Mouse (Mus musculus): ENCODE measurements around the gene Bcl3. TPM values are rescaled to one million over a fixed set of nuclear protein-coding genes. Genes with fewer than 3 reads are reported as not detected.

The Bcl3 gene
- 4.3 and 4.6 TPM in 2 replicates for polyA plus RNA-seq (2014; fragmentation: Nextera tagmentation; extraction: Ambion mirVana)

- Histone ChIP-seq H3K4me3 (ENCODE audit: low read depth, low read length) (peak within 1 kb of the TSS; percentile 44), H3K4me1 (ENCODE audit: control insufficient read depth, insufficient read depth, low read length) (peaks cover 31% of the 10 kb centered on the region), H3K36me3 (ENCODE audit: control insufficient read depth, insufficient read depth, low read length) (no peaks in the 10 kb centered on the region), H3K27me3 (replicated peaks; ENCODE audit: control insufficient read depth, insufficient read depth, low read length) (peaks cover 13% of the 10 kb centered on the region), H3K4me2 (ENCODE audit: low read depth, low read length) (peak within 1 kb of the TSS; percentile 79), H3K9me3 (ENCODE audit: control insufficient read depth, low read length) (peaks cover 5% of the 10 kb centered on the region; the same call in 1 of the 2 replicates), H3K9ac (ENCODE audit: low read depth, low read length) (peak within 1 kb of the TSS; percentile 71), H3K27ac (replicated peaks; ENCODE audit: low read depth, low read length) (peak within 1 kb of the TSS; percentile 84)
- WGBS: 12% methylated on average over 6 of the region's 42 CpGs
- ATAC-seq (ENCODE audit: low read depth) (no peak), DNase-seq (ENCODE audit: low spot score) (peak; percentile 53)
Observed at GRCm38 (mm10) chr7:19822604-19823058, at the start of gene Bcl3. Gene Bcl3 (minus strand): TSS chr7:19822770.

GRCm38 (mm10) chr7:19871943-19872601, 49.5 kb upstream of the Bcl3 start:
- no peak overlapping the region for H3K9ac ChIP-seq (ENCODE audit: low read depth, low read length)
- no peak overlapping the region for H3K4me2 ChIP-seq (ENCODE audit: low read depth, low read length)
- 38% methylated on average over 5 of the region's 5 CpGs for WGBS
- H3K27ac ChIP-seq (replicated peaks; ENCODE audit: low read depth, low read length): no peak overlapping the region
- H3K36me3 ChIP-seq (ENCODE audit: control insufficient read depth, insufficient read depth, low read length): no peaks in the 10 kb centered on the region
- H3K9me3 ChIP-seq (ENCODE audit: control insufficient read depth, low read length): no peaks in the 10 kb centered on the region
- no peaks in the 10 kb centered on the region for H3K4me1 ChIP-seq (ENCODE audit: control insufficient read depth, insufficient read depth, low read length)
- no peaks in the 10 kb centered on the region for H3K27me3 ChIP-seq (replicated peaks; ENCODE audit: control insufficient read depth, insufficient read depth, low read length)
- peak; percentile 23 for DNase-seq (ENCODE audit: low spot score)
- ATAC-seq (ENCODE audit: low read depth): no peak
- no peak overlapping the region for H3K4me3 ChIP-seq (ENCODE audit: low read depth, low read length)

- Histone ChIP-seq H3K4me3 (ENCODE audit: low read depth, low read length) (no peak overlapping the region), H3K9me3 (ENCODE audit: control insufficient read depth, low read length) (no peaks in the 10 kb centered on the region), H3K4me1 (ENCODE audit: control insufficient read depth, insufficient read depth, low read length) (no peaks in the 10 kb centered on the region), H3K4me2 (ENCODE audit: low read depth, low read length) (no peak overlapping the region), H3K27ac (replicated peaks; ENCODE audit: low read depth, low read length) (no peak overlapping the region), H3K9ac (ENCODE audit: low read depth, low read length) (no peak overlapping the region), H3K36me3 (ENCODE audit: control insufficient read depth, insufficient read depth, low read length) (no peaks in the 10 kb centered on the region), H3K27me3 (replicated peaks; ENCODE audit: control insufficient read depth, insufficient read depth, low read length) (no peaks in the 10 kb centered on the region)
- DNase-seq (ENCODE audit: low spot score): no peak
- WGBS: 54% methylated on average over 9 of the region's 10 CpGs
- ATAC-seq (ENCODE audit: low read depth): no peak
Observed at GRCm38 (mm10) chr7:19871137-19871621, 48.6 kb upstream of the Bcl3 start.

- Histone ChIP-seq H3K9me3 (ENCODE audit: control insufficient read depth, low read length) (no peaks in the 10 kb centered on the region), H3K27me3 (replicated peaks; ENCODE audit: control insufficient read depth, insufficient read depth, low read length) (no peaks in the 10 kb centered on the region), H3K4me1 (ENCODE audit: control insufficient read depth, insufficient read depth, low read length) (no peaks in the 10 kb centered on the region), H3K36me3 (ENCODE audit: control insufficient read depth, insufficient read depth, low read length) (no peaks in the 10 kb centered on the region), H3K4me2 (ENCODE audit: low read depth, low read length) (no peak overlapping the region), H3K9ac (ENCODE audit: low read depth, low read length) (no peak overlapping the region), H3K4me3 (ENCODE audit: low read depth, low read length) (no peak overlapping the region), H3K27ac (replicated peaks; ENCODE audit: low read depth, low read length) (no peak overlapping the region)
- ATAC-seq (ENCODE audit: low read depth) (no peak), DNase-seq (ENCODE audit: low spot score) (no peak)
- 84% methylated on average over 16 of the region's 16 CpGs for WGBS
Observed at GRCm38 (mm10) chr7:19867751-19868399, 45.3 kb upstream of the Bcl3 start.

- DNase-seq (ENCODE audit: low spot score): no peak
- no peaks in the 10 kb centered on the region for H3K4me1 ChIP-seq (ENCODE audit: control insufficient read depth, insufficient read depth, low read length)
- H3K27ac ChIP-seq (replicated peaks; ENCODE audit: low read depth, low read length): no peak overlapping the region
- H3K9me3 ChIP-seq (ENCODE audit: control insufficient read depth, low read length): no peaks in the 10 kb centered on the region
- H3K4me2 ChIP-seq (ENCODE audit: low read depth, low read length): no peak overlapping the region
- no peak overlapping the region for H3K9ac ChIP-seq (ENCODE audit: low read depth, low read length)
- WGBS: 84% methylated on average over 6 of the region's 6 CpGs
- H3K36me3 ChIP-seq (ENCODE audit: control insufficient read depth, insufficient read depth, low read length): no peaks in the 10 kb centered on the region
- no peak overlapping the region for H3K4me3 ChIP-seq (ENCODE audit: low read depth, low read length)
- no peaks in the 10 kb centered on the region for H3K27me3 ChIP-seq (replicated peaks; ENCODE audit: control insufficient read depth, insufficient read depth, low read length)
- no peak for ATAC-seq (ENCODE audit: low read depth)
Observed at GRCm38 (mm10) chr7:19866490-19866889, 43.9 kb upstream of the Bcl3 start.

- no peaks in the 10 kb centered on the region for H3K9me3 ChIP-seq (ENCODE audit: control insufficient read depth, low read length)
- ATAC-seq (ENCODE audit: low read depth) (no peak), DNase-seq (ENCODE audit: low spot score) (no peak)
- H3K4me3 ChIP-seq (ENCODE audit: low read depth, low read length): no peak overlapping the region
- no peak overlapping the region for H3K4me2 ChIP-seq (ENCODE audit: low read depth, low read length)
- 84% methylated on average over 8 of the region's 8 CpGs for WGBS
- H3K36me3 ChIP-seq (ENCODE audit: control insufficient read depth, insufficient read depth, low read length): no peaks in the 10 kb centered on the region
- H3K4me1 ChIP-seq (ENCODE audit: control insufficient read depth, insufficient read depth, low read length): no peaks in the 10 kb centered on the region
- H3K27ac ChIP-seq (replicated peaks; ENCODE audit: low read depth, low read length): no peak overlapping the region
- no peaks in the 10 kb centered on the region for H3K27me3 ChIP-seq (replicated peaks; ENCODE audit: control insufficient read depth, insufficient read depth, low read length)
- H3K9ac ChIP-seq (ENCODE audit: low read depth, low read length): no peak overlapping the region
Observed at GRCm38 (mm10) chr7:19865246-19866036, 42.9 kb upstream of the Bcl3 start.

- WGBS: 21% methylated on average over 1 of the region's 2 CpGs
- Histone ChIP-seq H3K27ac (replicated peaks; ENCODE audit: low read depth, low read length) (no peak overlapping the region), H3K4me2 (ENCODE audit: low read depth, low read length) (no peak overlapping the region), H3K27me3 (replicated peaks; ENCODE audit: control insufficient read depth, insufficient read depth, low read length) (no peaks in the 10 kb centered on the region), H3K4me3 (ENCODE audit: low read depth, low read length) (no peak overlapping the region), H3K9me3 (ENCODE audit: control insufficient read depth, low read length) (no peaks in the 10 kb centered on the region), H3K4me1 (ENCODE audit: control insufficient read depth, insufficient read depth, low read length) (no peaks in the 10 kb centered on the region), H3K9ac (ENCODE audit: low read depth, low read length) (no peak overlapping the region), H3K36me3 (ENCODE audit: control insufficient read depth, insufficient read depth, low read length) (no peaks in the 10 kb centered on the region)
- ATAC-seq (ENCODE audit: low read depth) (no peak), DNase-seq (ENCODE audit: low spot score) (no peak)
Observed at GRCm38 (mm10) chr7:19864241-19864640, 41.7 kb upstream of the Bcl3 start.

GRCm38 (mm10) chr7:19861199-19861598, 38.6 kb upstream of the Bcl3 start, which contains the start of gene Ceacam16:
Gene Ceacam16 (minus strand): TSS chr7:19861299.
- DNase-seq (ENCODE audit: low spot score) (no peak), ATAC-seq (ENCODE audit: low read depth) (no peak)
- H3K9me3 ChIP-seq (ENCODE audit: control insufficient read depth, low read length): no peaks in the 10 kb centered on the region
- H3K4me1 ChIP-seq (ENCODE audit: control insufficient read depth, insufficient read depth, low read length): no peaks in the 10 kb centered on the region
- no peaks in the 10 kb centered on the region for H3K36me3 ChIP-seq (ENCODE audit: control insufficient read depth, insufficient read depth, low read length)
- no peak within 1 kb of the TSS for H3K4me2 ChIP-seq (ENCODE audit: low read depth, low read length)
- no peaks in the 10 kb centered on the region for H3K27me3 ChIP-seq (replicated peaks; ENCODE audit: control insufficient read depth, insufficient read depth, low read length)
- no peak within 1 kb of the TSS for H3K27ac ChIP-seq (replicated peaks; ENCODE audit: low read depth, low read length)
- no peak within 1 kb of the TSS for H3K4me3 ChIP-seq (ENCODE audit: low read depth, low read length)
- H3K9ac ChIP-seq (ENCODE audit: low read depth, low read length): no peak within 1 kb of the TSS
- whole genome bisulfite sequencing: 74% methylated on average over 9 of the region's 9 CpGs
